Mouse (Mus musculus) layer of hippocampus, adult 11-12 months (tissue): ENCODE measurements around the gene Faap24.

Source experiments
- DNase-seq: peaks from one replicate; pipeline ENCODE4 v3.0.0; 2022; ENCODE audit warnings: low spot score

The Faap24 gene

GRCm38 (mm10) chr7:35396542-35397168 is at the start of gene Faap24, which contains the start of gene Cep89:
Faap24 (minus strand) TSS chr7:35396836.
Cep89 (plus strand) TSS chr7:35397035.
- DNase-seq = peak; percentile 98

GRCm38 (mm10) chr7:35435266-35435665 is 38.6 kb upstream of the Faap24 start:
- no peak for DNase-seq

- DNase-seq = no peak
Measured at GRCm38 (mm10) chr7:35428146-35428545, 31.5 kb upstream of the Faap24 start.

GRCm38 (mm10) chr7:35423071-35423470 is 26.4 kb upstream of the Faap24 start:
- no peak for DNase-seq

GRCm38 (mm10) chr7:35416654-35416948 is 20.0 kb upstream of the Faap24 start:
- DNase-seq = no peak

- DNase-seq = no peak
Measured at GRCm38 (mm10) chr7:35415801-35416653, 19.4 kb upstream of the Faap24 start.

GRCm38 (mm10) chr7:35415226-35415625 is 18.6 kb upstream of the Faap24 start:
- DNase-seq = no peak

GRCm38 (mm10) chr7:35401169-35401568 is 4.5 kb upstream of the Faap24 start:
- no peak for DNase-seq

GRCm38 (mm10) chr7:35395734-35396456 is 741 bp downstream of the Faap24 start:
- no peak for DNase-seq

GRCm38 (mm10) chr7:35392935-35393334 is 3.7 kb downstream of the Faap24 start:
- DNase-seq = no peak

- DNase-seq = no peak
Measured at GRCm38 (mm10) chr7:35388694-35389093, 7.9 kb downstream of the Faap24 start.

GRCm38 (mm10) chr7:35386525-35386952 is 10.1 kb downstream of the Faap24 start:
- no peak for DNase-seq

- no peak for DNase-seq
Measured at GRCm38 (mm10) chr7:35382706-35383353, 13.8 kb downstream of the Faap24 start.

- no peak for DNase-seq
Measured at GRCm38 (mm10) chr7:35381861-35382260, 14.8 kb downstream of the Faap24 start.

- no peak for DNase-seq
Measured at GRCm38 (mm10) chr7:35380351-35380750, 16.3 kb downstream of the Faap24 start.

- DNase-seq = no peak
Measured at GRCm38 (mm10) chr7:35379492-35380119, 17.0 kb downstream of the Faap24 start.

- peak; percentile 20 for DNase-seq
Measured at GRCm38 (mm10) chr7:35376623-35377022, 20.0 kb downstream of the Faap24 start.

- DNase-seq = no peak
Measured at GRCm38 (mm10) chr7:35374265-35374664, 22.4 kb downstream of the Faap24 start.

GRCm38 (mm10) chr7:35373146-35373989 is 23.3 kb downstream of the Faap24 start:
- DNase-seq = no peak

GRCm38 (mm10) chr7:35372483-35373017 is 24.1 kb downstream of the Faap24 start:
- no peak for DNase-seq

GRCm38 (mm10) chr7:35371096-35371495 is 25.5 kb downstream of the Faap24 start:
- DNase-seq = no peak
